Mouse (Mus musculus): ENCODE data around the gene Dennd1c. TPM values are rescaled to one million over a fixed set of nuclear protein-coding genes. Genes with fewer than 3 reads are reported as not detected.

Gene Dennd1c
- total RNA-seq, 2 experiments from 2014 or later: 1.4 to 1.6 TPM

Other genes starting within 250 kb of the Dennd1c start
- gene Rfx2, start 247.5 kb downstream of the Dennd1c start, total RNA-seq (2021): 1 to 10 TPM; 1.4 to 2.3 TPM
- gene Acsbg2, start 204.1 kb downstream of the Dennd1c start, total RNA-seq (2021): not detected
- gene 1700061G19Rik, start 203.0 kb downstream of the Dennd1c start, total RNA-seq (2021): under 1 TPM; 0.16 to 0.41 TPM
- gene Mllt1, start 143.1 kb downstream of the Dennd1c start, total RNA-seq (2021): 10 to 100 TPM; 66.2 to 78.3 TPM
- gene Acer1, start 96.4 kb downstream of the Dennd1c start, total RNA-seq (2021): not detected
- gene Clpp, start 88.2 kb downstream of the Dennd1c start, total RNA-seq (2021): 10 to 100 TPM; 51.0 to 52.6 TPM
- gene Alkbh7, start 81.2 kb downstream of the Dennd1c start, total RNA-seq (2021): 10 to 100 TPM; 25.7 to 30.4 TPM
- gene Pspn, start 78.5 kb downstream of the Dennd1c start, total RNA-seq (2021): not detected
- 10 to 100 TPM; 47.2 to 51.3 TPM for gene Gtf2f1, start 67.2 kb downstream of the Dennd1c start, total RNA-seq (2021)
- gene Gm17949, start 67.0 kb downstream of the Dennd1c start, total RNA-seq (2021): under 1 TPM in 1 of 2 experiments, not detected in 1; 0.51 TPM
- 100 to 1,000 TPM; 118 to 122 TPM for gene Khsrp, start 47.0 kb downstream of the Dennd1c start, total RNA-seq (2021)
- under 1 TPM in 1 of 2 experiments, not detected in 1; 0.28 TPM for gene Slc25a41, start 36.9 kb downstream of the Dennd1c start, total RNA-seq (2021)
- under 1 TPM in 1 of 2 experiments, not detected in 1; 0.47 TPM for gene Crb3, start 19.4 kb downstream of the Dennd1c start, total RNA-seq (2021)
- 100 to 1,000 TPM; 325 to 326 TPM for gene Slc25a23, start 18.7 kb downstream of the Dennd1c start, total RNA-seq (2021)
- 100 to 1,000 TPM; 519 to 556 TPM for gene Tubb4a, start 9.3 kb upstream of the Dennd1c start, total RNA-seq (2021)
- under 1 TPM; 0.43 to 0.55 TPM for gene Tnfsf9, start 26.8 kb upstream of the Dennd1c start, total RNA-seq (2021)
- gene Cd70, start 71.3 kb upstream of the Dennd1c start, total RNA-seq (2021): not detected
- gene Tnfsf14, start 115.7 kb upstream of the Dennd1c start, total RNA-seq (2021): not detected
- under 1 TPM; 0.62 to 0.67 TPM for gene C3, start 149.6 kb upstream of the Dennd1c start, total RNA-seq (2021)
- 10 to 100 TPM; 14.8 to 15.9 TPM for gene Gpr108, start 169.9 kb upstream of the Dennd1c start, total RNA-seq (2021)
- 1 to 10 TPM; 4.6 to 6.7 TPM for gene Trip10, start 170.9 kb upstream of the Dennd1c start, total RNA-seq (2021)
- 1 to 10 TPM; 3.6 to 4.3 TPM for gene Vav1, start 200.6 kb upstream of the Dennd1c start, total RNA-seq (2021)